Mouse (Mus musculus) 3134 (cell line): ENCODE measurements around the gene Cers1.

Source experiments
- DNase-seq: peaks from one replicate; pipeline ENCODE4 v3.0.0-alpha.2; 2011; ENCODE audit warnings: low spot score; ENCODE audit not compliant: insufficient read length; ENCODE audit errors: extremely low read depth

Gene Cers1

GRCm38 (mm10) chr8:70313399-70313798 lies 2.2 kb upstream of the Cers1 start:
- DNase-seq = no peak

DNA sequence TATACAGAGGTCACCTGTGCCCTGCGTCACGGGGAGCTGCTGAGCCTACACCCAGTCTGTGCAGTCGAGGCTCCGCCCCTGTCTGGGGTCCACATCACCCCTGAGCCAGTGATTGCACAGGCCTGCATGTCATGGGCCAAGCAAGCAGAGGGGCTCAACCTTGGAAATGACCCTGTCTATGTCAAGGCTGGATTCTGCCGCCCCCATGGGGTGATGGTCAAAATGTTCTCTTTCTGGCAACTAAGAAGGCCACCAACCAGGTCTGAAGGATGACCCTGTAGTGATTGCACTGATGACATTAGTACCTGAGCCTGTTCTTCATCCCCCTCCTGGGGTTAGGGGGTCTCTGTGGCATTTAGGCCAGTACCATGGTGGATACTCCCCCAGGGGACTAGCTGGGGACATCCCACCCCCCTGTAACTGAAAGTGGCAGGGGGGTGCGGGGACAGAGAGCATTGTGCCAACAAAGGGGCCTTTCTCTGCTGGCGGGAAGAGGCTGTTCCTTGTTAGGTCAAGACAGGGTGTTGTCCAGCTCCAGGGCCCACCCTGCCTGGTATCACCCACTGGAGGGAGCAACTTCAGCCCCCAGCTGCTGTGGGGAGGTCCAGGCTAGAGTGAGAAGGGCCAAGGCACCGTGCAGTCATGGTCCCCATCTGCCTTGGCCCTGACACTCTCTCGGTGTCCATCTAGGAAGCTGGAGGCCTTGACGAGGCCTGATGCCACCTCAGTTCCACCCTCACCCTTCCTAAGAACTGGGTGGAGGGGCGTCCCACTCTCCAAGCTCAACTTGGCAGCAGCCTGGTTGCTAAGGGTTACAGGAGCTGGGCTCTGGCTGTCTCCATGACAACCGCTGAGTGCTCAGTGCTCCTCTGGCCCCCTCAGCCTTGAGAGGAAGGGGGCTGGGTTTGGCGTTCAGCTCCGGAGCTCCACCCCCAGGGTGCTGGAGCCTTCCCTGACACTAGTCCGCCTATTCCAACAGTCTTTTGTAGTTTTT lies 1.2 kb downstream of the Cers1 start:
- DNase-seq = no peak

DNA sequence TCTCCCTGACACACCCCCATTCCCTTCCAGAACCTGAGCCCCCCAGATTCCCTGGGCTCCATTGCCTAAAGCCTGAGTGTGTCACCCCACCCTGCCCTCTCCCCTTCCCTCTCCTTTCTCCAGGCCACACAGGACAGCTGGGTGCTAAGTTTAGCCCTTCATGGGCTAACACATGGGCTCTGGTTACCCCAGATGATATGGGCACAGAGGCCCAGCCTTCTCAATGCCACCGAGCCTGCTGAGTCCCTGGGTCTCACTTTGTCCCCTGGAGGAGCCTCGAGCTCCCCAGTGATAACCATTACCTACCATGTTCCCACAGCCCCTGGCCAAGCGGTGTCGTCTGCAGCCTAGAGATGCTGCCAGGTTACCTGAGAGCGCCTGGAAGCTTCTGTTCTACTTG lies 2.3 kb downstream of the Cers1 start:
- no peak for DNase-seq

GRCm38 (mm10) chr8:70323716-70324115 lies 8.1 kb downstream of the Cers1 start:
- no peak for DNase-seq

DNA sequence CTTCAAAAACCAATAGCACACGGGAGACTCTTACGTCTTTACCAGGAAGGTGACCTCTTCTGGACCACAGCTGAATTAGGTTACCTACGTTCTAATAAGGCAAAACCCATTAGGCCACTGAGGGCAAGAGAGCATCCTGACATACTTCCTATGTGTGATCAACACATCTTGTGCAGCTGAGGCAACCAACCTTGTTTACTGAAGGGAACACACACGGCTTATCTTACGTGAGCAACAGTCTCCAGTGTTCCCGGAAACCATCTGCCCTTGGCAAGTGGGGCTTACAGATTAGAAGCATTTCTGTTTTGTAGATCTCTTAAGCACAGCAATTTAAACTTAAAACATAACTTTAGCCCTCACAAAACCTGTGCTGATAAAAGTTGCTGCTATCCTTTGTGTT lies 11.9 kb downstream of the Cers1 start:
- DNase-seq = no peak

DNA sequence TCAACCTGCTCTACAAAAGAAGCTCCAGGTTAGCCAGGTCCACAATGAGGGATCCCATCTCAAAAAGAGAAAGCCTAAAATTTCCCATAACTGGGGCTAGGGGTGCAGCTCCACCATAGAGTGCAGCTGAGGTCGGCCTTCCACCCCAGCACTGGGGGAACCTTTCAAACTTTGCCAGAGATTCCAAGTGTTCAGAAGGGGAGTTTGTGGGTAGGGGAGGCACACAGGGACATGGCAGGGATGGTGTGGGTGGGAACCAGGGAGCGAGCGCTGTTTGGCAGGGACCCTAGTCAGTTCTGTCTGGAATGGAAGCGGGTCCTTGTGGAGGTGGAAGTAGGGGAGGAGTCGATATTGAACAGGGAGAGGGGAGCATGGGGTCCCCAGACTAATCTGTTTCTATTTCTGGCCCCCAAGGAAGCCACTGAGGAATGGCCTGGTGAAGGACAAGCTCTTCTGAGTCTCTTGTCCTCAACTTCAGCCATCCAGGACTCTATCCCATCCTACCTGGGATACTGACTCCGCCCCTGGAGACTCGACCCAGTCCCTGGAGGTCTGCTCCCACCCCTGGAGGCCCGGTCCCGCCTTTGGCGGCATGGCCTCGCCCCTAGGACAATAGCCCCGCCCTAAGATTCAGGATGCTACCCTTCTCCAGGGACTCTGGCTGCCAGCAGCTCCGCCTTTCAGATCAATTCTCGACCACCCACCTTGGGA lies 13.7 kb downstream of the Cers1 start, which contains the start of gene Gdf1:
Gene Gdf1, plus strand, starts transcription at position 694 of the 711 bp plus-strand sequence.
- DNase-seq = no peak

GRCm38 (mm10) chr8:70329835-70330740 lies 14.5 kb downstream of the Cers1 start:
- no peak for DNase-seq

- DNase-seq = no peak
Observed at GRCm38 (mm10) chr8:70330741-70331364, 15.3 kb downstream of the Cers1 start.

DNA sequence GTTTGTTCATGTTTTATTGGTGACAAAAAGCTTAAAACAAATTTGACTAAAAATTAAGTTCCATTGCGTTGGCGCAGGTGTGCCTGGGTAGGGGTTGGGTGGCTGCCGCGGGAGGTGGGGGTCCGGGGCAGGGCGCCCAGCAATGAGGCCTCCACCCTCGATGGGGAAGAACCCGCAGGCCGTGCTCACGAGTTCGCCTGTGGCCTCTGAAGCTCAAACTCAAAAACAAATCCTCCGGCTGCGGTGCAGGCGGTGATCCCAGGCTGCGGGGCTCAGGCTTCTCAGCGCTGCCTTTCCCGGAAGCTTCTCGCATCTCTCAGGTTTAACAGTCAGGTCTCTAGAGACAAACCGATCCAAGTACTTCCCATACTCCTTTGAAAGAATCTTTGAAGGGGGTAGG lies 16.0 kb downstream of the Cers1 start:
- no peak for DNase-seq

GRCm38 (mm10) chr8:70332070-70332877 lies 16.7 kb downstream of the Cers1 start:
- no peak for DNase-seq

DNA sequence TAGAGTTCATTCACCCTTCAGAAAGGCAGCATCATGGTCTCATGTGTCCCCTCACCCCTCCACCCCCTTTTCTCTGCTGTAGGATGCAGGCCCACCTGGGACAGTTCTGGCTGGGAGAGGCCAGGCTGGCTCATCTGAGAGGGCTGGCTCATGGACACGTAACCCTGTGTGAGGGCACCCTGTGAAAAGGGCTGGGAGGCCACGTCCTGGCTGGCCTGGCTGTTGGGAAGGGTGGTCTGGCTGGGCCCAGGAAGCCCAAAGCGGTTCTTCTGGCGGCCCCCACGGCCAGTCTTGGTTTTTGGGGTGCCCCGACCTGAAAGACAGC lies 17.3 kb downstream of the Cers1 start:
- no peak for DNase-seq

GRCm38 (mm10) chr8:70338931-70339330 lies 23.4 kb downstream of the Cers1 start:
- no peak for DNase-seq

DNA sequence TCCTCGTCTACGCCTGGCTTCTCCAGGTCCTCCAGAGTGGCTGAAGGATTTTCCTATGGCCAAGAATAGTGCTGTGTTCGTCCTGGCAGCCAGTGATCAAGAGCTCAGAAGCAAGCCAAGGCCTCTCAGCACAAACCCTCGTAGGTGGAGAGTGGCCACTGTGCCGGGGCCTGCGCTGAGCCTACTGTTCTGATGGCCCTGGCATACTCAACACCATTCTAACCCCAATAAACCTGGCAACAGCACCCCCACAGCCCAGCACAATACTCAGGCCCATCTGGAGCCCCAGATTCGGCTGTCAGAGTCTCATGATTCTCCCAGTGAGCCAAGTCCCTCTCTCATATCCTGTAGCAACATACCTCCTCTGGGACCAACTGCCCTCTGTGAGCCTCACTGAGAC lies 25.1 kb downstream of the Cers1 start:
- no peak for DNase-seq

- no peak for DNase-seq
Observed at GRCm38 (mm10) chr8:70342007-70342406, 26.4 kb downstream of the Cers1 start.

GRCm38 (mm10) chr8:70343076-70343475 lies 27.5 kb downstream of the Cers1 start:
- no peak for DNase-seq

DNA sequence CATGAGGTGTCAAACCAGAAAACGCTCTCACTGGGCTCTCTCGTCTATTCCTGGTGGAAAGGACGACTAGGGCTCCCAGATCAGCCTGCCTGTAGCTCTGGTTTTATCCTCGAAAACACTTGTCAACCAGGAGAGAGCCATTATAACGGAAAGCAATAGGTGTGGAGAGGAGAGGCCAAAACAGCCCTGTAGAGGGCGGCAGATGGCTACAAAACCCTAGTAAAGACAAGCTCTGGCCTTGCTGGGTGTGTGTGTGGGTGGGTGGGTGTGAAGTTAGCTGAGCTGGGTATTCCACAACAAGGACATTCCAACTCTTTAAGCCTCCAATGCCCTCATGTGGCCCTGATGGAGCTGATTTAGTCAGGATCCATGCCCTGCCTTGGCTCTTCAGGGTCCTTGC lies 28.1 kb downstream of the Cers1 start:
- DNase-seq = no peak

DNA sequence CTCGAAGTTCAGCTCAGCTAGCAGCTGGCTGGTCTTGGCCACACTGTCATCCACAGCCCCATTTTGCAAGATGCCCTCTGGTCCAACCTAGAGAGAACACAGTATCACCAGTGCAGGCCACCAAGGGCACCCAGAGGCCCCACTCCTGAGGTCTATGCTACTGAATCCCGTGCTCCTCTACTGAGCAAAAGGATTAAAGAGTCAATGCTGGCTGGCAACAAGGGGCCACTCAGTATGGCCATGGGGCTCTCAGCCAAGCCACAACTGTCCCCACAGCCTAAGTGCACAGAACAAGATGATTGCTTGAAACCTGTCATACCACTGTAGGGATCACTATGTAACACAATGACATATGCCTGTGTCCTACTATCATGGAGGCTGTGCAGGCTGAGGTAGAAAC lies 28.7 kb downstream of the Cers1 start:
- no peak for DNase-seq

GRCm38 (mm10) chr8:70347443-70347842 lies 31.9 kb downstream of the Cers1 start:
- no peak for DNase-seq

- DNase-seq = no peak
Observed at GRCm38 (mm10) chr8:70347860-70348420, 32.4 kb downstream of the Cers1 start.
